Mouse (Mus musculus) layer of hippocampus, adult 9-11 months (tissue): Measurements from ENCODE around the gene Gtf2ird2.

ENCODE experiments used
- DNase-seq: peaks from one replicate; pipeline ENCODE4 v3.0.0; 2022

Gtf2ird2 gene

DNA sequence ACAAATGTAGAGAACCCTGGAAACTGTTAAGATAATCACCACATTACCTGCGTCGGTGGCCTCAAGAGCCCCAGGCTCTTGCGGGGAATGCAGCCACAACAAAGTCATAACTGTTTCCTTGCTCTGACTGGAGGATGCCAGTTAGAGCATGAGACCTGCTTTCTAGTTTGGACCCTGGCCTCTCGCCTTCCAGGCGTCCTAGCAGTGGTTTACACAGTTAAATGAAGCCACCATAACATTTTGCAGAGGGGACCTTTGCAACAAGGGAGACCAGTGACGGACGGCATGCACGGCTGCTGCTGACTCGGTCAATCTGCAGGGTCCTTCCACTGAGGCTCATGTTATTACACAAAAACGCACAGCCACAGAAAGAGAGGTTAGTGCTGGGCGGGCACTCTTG lies 88.9 kb downstream of the Gtf2ird2 start:
- no peak for DNase-seq

DNA sequence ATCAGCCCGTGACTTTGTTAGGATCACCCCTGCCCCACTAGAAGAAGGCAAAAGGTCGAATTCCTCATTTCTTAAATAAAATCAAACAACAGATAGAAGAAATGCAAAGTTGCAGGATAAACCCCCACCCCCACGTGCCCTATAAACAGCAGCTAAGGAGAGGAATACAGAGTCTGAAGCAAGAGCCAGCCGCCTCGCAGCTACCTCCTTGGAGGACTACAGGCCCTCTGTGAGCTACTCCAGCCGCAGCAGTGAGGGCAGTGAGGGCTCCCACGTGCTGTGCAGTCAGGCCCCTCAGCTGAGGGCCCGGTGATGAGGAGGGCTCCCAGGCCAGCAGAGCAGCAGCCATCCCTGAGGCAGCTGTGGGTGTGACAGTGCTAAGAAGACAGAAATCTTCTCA lies 89.9 kb downstream of the Gtf2ird2 start:
- DNase-seq: no peak
